Mouse (Mus musculus) lung, postnatal 14 days (tissue): ENCODE results near the gene Dcaf8.

Source experiments
- DNase-seq: peaks from one replicate; pipeline ENCODE4 v3.0.0; 2021

Dcaf8 gene

GRCm38 (mm10) chr1:172148955-172149815 is 1.3 kb downstream of the Dcaf8 start:
- DNase-seq = no peak

GRCm38 (mm10) chr1:172154536-172154935 is 6.7 kb downstream of the Dcaf8 start:
- no peak for DNase-seq

GRCm38 (mm10) chr1:172155518-172155917 is 7.6 kb downstream of the Dcaf8 start:
- DNase-seq = no peak

- DNase-seq = no peak
These were observed 12.1 kb downstream of the Dcaf8 start for GRCm38 (mm10) chr1:172159970-172160369.

GRCm38 (mm10) chr1:172160508-172160907 is 12.6 kb downstream of the Dcaf8 start:
- DNase-seq = no peak

- DNase-seq = peak; percentile 39
These were observed 14.1 kb downstream of the Dcaf8 start for GRCm38 (mm10) chr1:172162009-172162408.

- DNase-seq = no peak
These were observed 15.1 kb downstream of the Dcaf8 start for GRCm38 (mm10) chr1:172162959-172163358.

- no peak for DNase-seq
These were observed 20.0 kb downstream of the Dcaf8 start for GRCm38 (mm10) chr1:172167911-172168310.

- DNase-seq = no peak
These were observed 21.9 kb downstream of the Dcaf8 start for GRCm38 (mm10) chr1:172169809-172170208.

- no peak for DNase-seq
These were observed 24.5 kb downstream of the Dcaf8 start for GRCm38 (mm10) chr1:172172381-172172780.

GRCm38 (mm10) chr1:172173181-172173580 is 25.3 kb downstream of the Dcaf8 start:
- no peak for DNase-seq

- DNase-seq = no peak
These were observed 29.9 kb downstream of the Dcaf8 start for GRCm38 (mm10) chr1:172177791-172178190.

GRCm38 (mm10) chr1:172179102-172179501 is 31.2 kb downstream of the Dcaf8 start:
- DNase-seq = no peak

- no peak for DNase-seq
These were observed 33.0 kb downstream of the Dcaf8 start for GRCm38 (mm10) chr1:172180881-172181280.

- DNase-seq = no peak
These were observed 33.9 kb downstream of the Dcaf8 start for GRCm38 (mm10) chr1:172181777-172182176.

GRCm38 (mm10) chr1:172183056-172183455 is 35.2 kb downstream of the Dcaf8 start:
- no peak for DNase-seq

GRCm38 (mm10) chr1:172183915-172184314 is 36.0 kb downstream of the Dcaf8 start:
- no peak for DNase-seq

GRCm38 (mm10) chr1:172186401-172187289 is 38.8 kb downstream of the Dcaf8 start:
- no peak for DNase-seq

GRCm38 (mm10) chr1:172188891-172189290 is 41.0 kb downstream of the Dcaf8 start:
- no peak for DNase-seq

- DNase-seq = no peak
These were observed 43.7 kb downstream of the Dcaf8 start for GRCm38 (mm10) chr1:172191578-172191977.

- DNase-seq = no peak
These were observed 44.3 kb downstream of the Dcaf8 start for GRCm38 (mm10) chr1:172192217-172192616.

- no peak for DNase-seq
These were observed 46.6 kb downstream of the Dcaf8 start for GRCm38 (mm10) chr1:172194435-172194834.

- no peak for DNase-seq
These were observed 49.3 kb downstream of the Dcaf8 start for GRCm38 (mm10) chr1:172197146-172197545.

- DNase-seq = no peak
These were observed 50.0 kb downstream of the Dcaf8 start for GRCm38 (mm10) chr1:172197851-172198250.
